Mouse (Mus musculus) fibroblast of lung, adult 2 months (primary cell): ENCODE data around the gene Sik1.

ENCODE experiments used
- DNase-seq: peaks from one replicate; pipeline ENCODE4 v3.0.0-alpha.2; 2011; ENCODE audit warnings: low read depth

Sik1 gene

GRCm38 (mm10) chr17:31854770-31855596, 621 bp downstream of the Sik1 start:
- DNase-seq, result no peak

GRCm38 (mm10) chr17:31853448-31854188, 2.0 kb downstream of the Sik1 start:
- no peak for DNase-seq

GRCm38 (mm10) chr17:31852782-31853447, 2.7 kb downstream of the Sik1 start:
- DNase-seq, result no peak

GRCm38 (mm10) chr17:31851816-31852476, 3.7 kb downstream of the Sik1 start:
- DNase-seq, result no peak

GRCm38 (mm10) chr17:31850457-31850980, 5.1 kb downstream of the Sik1 start:
- no peak for DNase-seq

- no peak for DNase-seq
Observed at GRCm38 (mm10) chr17:31846970-31847369, 8.6 kb downstream of the Sik1 start.

- DNase-seq, result no peak
Observed at GRCm38 (mm10) chr17:31846352-31846751, 9.3 kb downstream of the Sik1 start.

GRCm38 (mm10) chr17:31843891-31844290, 11.7 kb downstream of the Sik1 start:
- no peak for DNase-seq

- DNase-seq, result no peak
Observed at GRCm38 (mm10) chr17:31842930-31843822, 12.4 kb downstream of the Sik1 start.

- DNase-seq, result no peak
Observed at GRCm38 (mm10) chr17:31841842-31842611, 13.6 kb downstream of the Sik1 start.

GRCm38 (mm10) chr17:31841453-31841841, 14.2 kb downstream of the Sik1 start:
- DNase-seq, result no peak

GRCm38 (mm10) chr17:31840423-31841003, 15.1 kb downstream of the Sik1 start:
- DNase-seq, result no peak

GRCm38 (mm10) chr17:31836772-31837171, 18.8 kb downstream of the Sik1 start:
- DNase-seq, result no peak

- DNase-seq, result no peak
Observed at GRCm38 (mm10) chr17:31836264-31836607, 19.4 kb downstream of the Sik1 start.

GRCm38 (mm10) chr17:31835528-31836263, 19.9 kb downstream of the Sik1 start:
- DNase-seq, result no peak

GRCm38 (mm10) chr17:31834320-31835065, 21.1 kb downstream of the Sik1 start:
- peak; percentile 79 for DNase-seq

GRCm38 (mm10) chr17:31833752-31834151, 21.9 kb downstream of the Sik1 start:
- DNase-seq, result no peak

- DNase-seq, result no peak
Observed at GRCm38 (mm10) chr17:31832577-31832964, 23.0 kb downstream of the Sik1 start.
